Comparison of ENCODE assay signal across 25 mouse cellular contexts in the genomic region with DNA sequence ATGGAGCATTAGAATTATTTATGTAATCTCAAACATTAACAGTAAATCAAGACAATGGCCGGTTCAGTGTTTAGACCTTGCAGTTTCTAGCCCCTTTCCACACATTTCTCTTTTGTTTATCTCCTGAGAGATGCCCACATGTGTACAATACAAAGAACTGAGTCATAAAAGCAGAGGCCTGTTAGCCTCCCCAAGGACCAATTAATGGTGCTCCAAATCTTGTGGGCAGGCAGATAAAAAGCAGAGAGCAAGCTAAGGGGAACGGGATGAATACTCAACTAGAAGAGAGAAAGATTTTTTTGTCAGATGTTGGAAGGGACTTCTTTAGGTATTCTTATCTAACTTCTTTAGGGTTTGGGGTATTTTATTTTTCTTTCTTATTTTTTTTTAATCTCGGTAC.
A peak's percentile ranks its signal among the peaks of the same experiment; 100 is the strongest.
DNase-seq lines count a peak whose midpoint lies in the region; ATAC-seq lines count a peak whose summit lies in the region.
"Had no signal": no experiment of that assay in that cellular context is flagged by ENCODE, and none has a peak within 500 bp of the region (broad histone marks: within the 10 kb centered on the region; RNA-seq: fewer than 3 reads in every experiment).

No protein-coding gene starts in this region.

- H3K4me3 ChIP-seq in midbrain, embryonic 14.5 days (replicated peaks; ENCODE audit: low read depth, low read length) = no peak overlapping the region
- no peak overlapping the region for H3K4me3 ChIP-seq in midbrain, embryonic 10.5 days
- H3K4me3 ChIP-seq: embryonic facial prominence, embryonic 10.5 days; embryonic facial prominence, embryonic 12.5 days; forebrain, embryonic 13.5 days; forebrain, embryonic 15.5 days had no signal

- H3K36me3 ChIP-seq in midbrain, embryonic 14.5 days (ENCODE audit: control insufficient read depth, insufficient read depth, low read length) = no peaks in the 10 kb centered on the region
- no peaks in the 10 kb centered on the region for H3K36me3 ChIP-seq in midbrain, embryonic 10.5 days
- H3K36me3 ChIP-seq: embryonic facial prominence, embryonic 10.5 days; embryonic facial prominence, embryonic 12.5 days; forebrain, embryonic 15.5 days; G1E had no signal

- DNase-seq in embryo, embryonic 11 days = peak; percentile 4
- no peak for DNase-seq in embryo, embryonic 10.5 days (ENCODE audit: low spot score)
- DNase-seq in midbrain, embryonic 14.5 days = peak; percentile 52
- no peak for DNase-seq in midbrain, embryonic 10.5 days (ENCODE audit: low spot score)
- DNase-seq in retina, postnatal 1 day = peak; percentile 7
- DNase-seq in retina, embryonic 14.5 days (ENCODE audit: low spot score) = no peak
- DNase-seq in mesoderm, embryonic 11.5 days (ENCODE audit: low read depth, low spot score) = peak; percentile 23
- DNase-seq: adrenal gland, adult 2 months; adrenal gland, postnatal 10 days; adrenal gland, postnatal 25 days; B cell, adult 2 months; cerebellum, adult 11-12 months; cerebellum, adult 2 months; cerebellum, adult 9-10 months; cerebellum, postnatal 10 days; cerebellum, postnatal 25 days; forebrain, postnatal 0 days had no signal

- H3K9me3 ChIP-seq in midbrain, embryonic 14.5 days (ENCODE audit: control insufficient read depth, low read length) = no peaks in the 10 kb centered on the region
- H3K9me3 ChIP-seq in midbrain, embryonic 10.5 days (replicated peaks) = no peaks in the 10 kb centered on the region
- H3K9me3 ChIP-seq: embryonic facial prominence, embryonic 10.5 days; embryonic facial prominence, embryonic 12.5 days; forebrain, embryonic 13.5 days; forebrain, embryonic 15.5 days had no signal

- ATAC-seq in midbrain, embryonic 14.5 days (ENCODE audit: low FRiP score, low TSS enrichment) = peak; percentile 43; the same call in 1 of the 2 replicates
- no peak for ATAC-seq in megakaryocyte, adult 5-6 weeks (ENCODE audit: poor library complexity, severe bottlenecking)
- ATAC-seq: CD4-positive, CD25-positive, alpha-beta regulatory T cell, adult 4 months; forebrain, embryonic 15.5 days; forebrain, postnatal 0 days had no signal

- no peaks in the 10 kb centered on the region for H3K4me1 ChIP-seq in midbrain, embryonic 14.5 days (ENCODE audit: control insufficient read depth, insufficient read depth, low read length)
- no peaks in the 10 kb centered on the region for H3K4me1 ChIP-seq in midbrain, embryonic 10.5 days
- H3K4me1 ChIP-seq: embryonic facial prominence, embryonic 10.5 days; embryonic facial prominence, embryonic 12.5 days; forebrain, embryonic 13.5 days; forebrain, embryonic 15.5 days had no signal

- no peak overlapping the region for H3K9ac ChIP-seq in midbrain, embryonic 14.5 days (replicated peaks; ENCODE audit: low read length)
- H3K9ac ChIP-seq: embryonic facial prominence, embryonic 12.5 days; forebrain, embryonic 13.5 days; forebrain, embryonic 15.5 days; forebrain, postnatal 0 days had no signal

- no peaks in the 10 kb centered on the region for H3K27me3 ChIP-seq in midbrain, embryonic 14.5 days (ENCODE audit: control insufficient read depth, insufficient read depth, low read length)
- H3K27me3 ChIP-seq in midbrain, embryonic 10.5 days (ENCODE audit: low read depth, poor library complexity, severe bottlenecking) = no peaks in the 10 kb centered on the region
- H3K27me3 ChIP-seq: CH12.LX; embryonic facial prominence, embryonic 12.5 days; forebrain, embryonic 13.5 days; forebrain, embryonic 15.5 days had no signal

- no peak overlapping the region; the same call in 1 of the 2 replicates for H3K27ac ChIP-seq in midbrain, embryonic 14.5 days (replicated peaks; ENCODE audit: low read depth, low read length)
- H3K27ac ChIP-seq in midbrain, embryonic 10.5 days (replicated peaks) = no peak overlapping the region
- H3K27ac ChIP-seq: embryonic facial prominence, embryonic 10.5 days; embryonic facial prominence, embryonic 12.5 days; forebrain, embryonic 13.5 days; forebrain, embryonic 15.5 days had no signal

- H3K4me2 ChIP-seq in midbrain, embryonic 14.5 days (ENCODE audit: low read length) = no peak overlapping the region
- H3K4me2 ChIP-seq: embryonic facial prominence, embryonic 12.5 days; forebrain, embryonic 13.5 days; forebrain, embryonic 15.5 days had no signal

- 69% methylated on average over 3 of the region's 3 CpGs for WGBS in midbrain, embryonic 14.5 days
- 87% methylated on average over 3 of the region's 3 CpGs for WGBS in midbrain, embryonic 10.5 days

Comparison
In these comparisons a context has a peak if more than half of its experiments do, and no peak if none do; other contexts are left out.
1. DNase-seq: peak in embryo, embryonic 11 days (single experiment), midbrain, embryonic 14.5 days (single experiment), retina, postnatal 1 day (single experiment) and mesoderm, embryonic 11.5 days (single experiment); none in embryo, embryonic 10.5 days (single experiment), midbrain, embryonic 10.5 days (single experiment) and retina, embryonic 14.5 days (single experiment).